Mouse (Mus musculus): Measurements from ENCODE around the gene Ccdc120.

Ccdc120 gene

DNA sequence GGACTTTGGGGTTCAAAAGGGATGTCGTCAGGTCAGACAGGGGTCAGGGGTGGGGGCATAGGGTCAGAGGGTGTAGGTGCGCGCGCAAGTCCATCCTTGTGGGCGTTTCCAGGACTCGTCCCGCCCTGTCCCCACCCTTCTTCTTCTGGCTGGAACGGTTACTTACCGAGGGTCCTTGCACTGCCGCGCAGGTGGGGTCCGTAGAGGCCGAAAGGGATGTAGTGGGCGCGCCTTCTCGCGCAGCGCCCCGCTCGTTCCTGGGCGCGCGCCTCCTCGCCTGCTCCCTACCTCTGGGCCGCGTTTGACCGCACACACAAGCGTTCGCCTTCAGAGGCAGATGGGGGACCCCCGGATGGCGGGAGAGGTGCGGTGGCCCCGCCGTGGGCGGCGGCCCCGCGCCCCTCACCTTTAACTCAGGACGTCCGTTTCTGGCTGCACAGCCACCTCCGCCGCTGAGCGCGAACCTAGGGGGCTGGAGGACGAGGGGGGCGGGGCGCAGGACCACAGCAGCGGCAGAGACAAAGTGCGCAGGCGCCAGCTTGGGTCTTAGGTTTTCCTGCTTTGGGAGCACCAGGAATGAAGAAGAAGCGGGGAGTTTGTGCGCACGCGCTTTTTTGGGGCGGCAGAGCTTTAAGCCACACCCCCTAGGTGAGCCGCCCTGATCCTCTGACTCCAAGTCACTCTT lies at the start of gene Ccdc120:
Ccdc120 (minus strand) TSS at position 474 of the 685 bp plus-strand sequence.
- DNase-seq = peak; percentile 85 to 86

DNA sequence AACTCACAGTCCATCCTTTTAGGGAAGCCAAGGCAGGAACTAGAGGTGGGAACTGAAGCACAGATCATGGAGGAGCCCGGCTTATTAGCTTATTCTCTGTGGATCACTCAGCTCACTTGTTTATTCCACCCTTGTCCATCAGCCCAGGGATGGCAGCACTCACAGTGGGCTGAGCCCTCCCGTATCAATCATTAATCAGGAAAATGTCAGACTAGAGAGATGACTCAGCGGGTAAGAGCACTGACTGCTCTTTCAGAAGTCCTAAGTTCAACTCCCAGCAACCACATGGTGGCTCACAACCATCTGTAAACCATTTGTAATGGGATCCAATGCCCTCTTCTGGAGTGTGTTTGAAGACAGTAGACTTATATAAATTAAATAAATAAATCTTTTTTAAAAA lies 46.6 kb upstream of the Ccdc120 start:
- DNase-seq = no peak

DNA sequence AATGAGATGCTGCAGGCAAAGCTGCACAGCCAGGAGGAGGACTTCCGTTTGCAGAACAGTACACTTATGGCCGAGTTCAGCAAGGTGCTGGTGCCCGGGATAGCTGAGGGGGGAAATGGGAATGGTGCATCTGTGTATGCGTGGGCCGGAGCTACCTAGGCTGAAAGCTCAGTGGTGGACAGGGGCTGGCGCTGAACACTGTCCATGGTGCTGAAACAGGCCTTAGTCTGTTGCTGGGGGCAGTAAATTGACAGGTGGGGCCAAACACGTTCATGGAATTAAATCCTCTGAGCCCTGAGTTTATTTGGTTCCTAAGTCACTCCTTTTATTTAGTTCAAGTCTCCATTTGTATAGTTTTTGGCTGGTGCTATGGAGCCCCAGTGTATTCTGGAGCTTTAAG lies 44.3 kb upstream of the Ccdc120 start:
- no peak for DNase-seq

DNA sequence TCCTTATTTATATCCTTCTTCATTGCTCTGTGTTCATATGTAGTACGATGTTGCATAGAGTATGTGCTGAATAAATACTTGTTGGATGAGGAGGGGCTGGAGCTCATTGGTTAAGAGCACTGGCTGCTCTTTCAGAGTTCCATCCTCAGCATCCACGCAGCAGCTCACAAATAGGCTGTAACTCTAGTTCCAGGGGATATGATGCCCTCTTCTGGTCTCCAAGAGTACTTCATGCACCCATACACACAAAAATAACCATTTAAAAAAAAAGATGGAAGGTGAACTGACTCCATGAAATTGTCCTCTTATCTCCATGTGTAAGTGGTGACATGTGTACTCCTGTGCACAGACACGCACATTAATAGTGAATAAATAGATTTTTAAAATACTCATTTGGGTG lies 42.7 kb upstream of the Ccdc120 start:
- DNase-seq = peak in 1 of 2 experiments; percentile 15

DNA sequence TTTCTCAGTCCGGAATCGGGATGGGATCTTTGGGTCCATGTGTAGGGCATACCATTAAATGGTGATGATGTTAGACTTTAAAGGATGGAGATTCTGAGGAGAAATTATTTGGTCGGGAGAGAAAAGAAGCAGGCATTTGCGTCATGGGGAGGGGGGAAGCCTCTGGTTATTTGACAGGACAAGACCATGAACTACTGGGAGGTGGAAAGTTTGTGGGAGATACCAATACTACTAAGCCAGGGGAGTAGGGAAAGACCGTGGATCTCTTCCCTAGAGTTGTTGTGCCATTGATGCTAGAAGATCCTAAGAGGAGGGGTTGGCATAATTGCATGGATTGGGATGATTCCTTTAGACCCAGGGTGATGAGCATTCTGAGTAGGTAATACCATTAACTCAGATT lies 39.6 kb upstream of the Ccdc120 start:
- no peak for DNase-seq

DNA sequence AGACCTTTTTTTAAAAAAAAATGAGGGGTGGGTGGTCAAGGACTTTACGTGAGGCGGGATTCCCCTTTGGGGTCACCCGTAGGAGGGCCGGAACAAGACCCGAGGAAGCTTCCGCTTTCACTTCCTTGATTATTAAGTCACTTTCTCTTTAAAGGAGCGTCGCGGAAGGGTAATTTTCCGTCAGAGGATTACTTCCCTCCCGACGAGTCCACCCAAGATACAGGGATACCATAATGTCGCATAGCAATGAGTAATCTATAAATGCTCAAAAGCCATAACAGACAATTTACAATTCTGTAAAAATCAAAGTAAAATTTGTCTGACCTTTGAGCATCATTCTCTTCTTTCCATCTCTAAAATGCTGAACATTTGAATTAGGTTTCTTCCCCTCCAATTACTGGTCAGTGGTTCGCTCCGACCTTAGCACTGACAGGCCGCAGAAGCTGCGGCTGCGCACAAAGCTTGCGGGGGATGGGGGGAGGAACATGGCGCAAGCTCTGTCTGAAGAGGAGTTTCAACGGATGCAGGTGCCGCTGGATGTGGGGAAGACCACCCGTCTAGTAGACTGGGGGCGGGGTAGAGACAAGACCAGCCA lies 38.9 kb upstream of the Ccdc120 start, which contains the start of gene Gripap1:
Gripap1 (plus strand) TSS at position 224 of the 595 bp plus-strand sequence.
- peak; percentile 76 to 79 for DNase-seq

DNA sequence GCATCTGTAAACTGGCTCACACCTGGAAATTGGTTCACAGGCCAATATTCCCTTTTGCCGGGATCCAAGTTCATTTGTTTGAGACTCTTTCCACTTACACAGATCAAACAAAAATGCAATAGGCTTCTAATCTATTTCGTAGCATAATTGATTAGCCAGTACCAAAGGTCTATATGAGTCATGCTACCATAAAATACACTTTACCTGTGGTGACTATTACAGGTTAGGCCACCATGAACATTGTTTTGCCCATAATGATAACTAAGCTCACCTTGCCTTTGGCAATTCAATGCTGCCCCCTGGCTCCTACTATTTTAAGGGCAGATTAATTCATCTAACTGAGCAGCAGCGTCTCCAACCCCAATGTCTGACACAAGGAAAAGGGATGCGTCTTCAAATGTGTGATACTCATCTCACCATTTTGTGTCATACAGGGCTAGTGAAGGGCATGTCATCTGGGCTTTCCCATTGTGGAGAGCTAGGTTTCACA lies 31.9 kb upstream of the Ccdc120 start:
- DNase-seq = no peak

DNA sequence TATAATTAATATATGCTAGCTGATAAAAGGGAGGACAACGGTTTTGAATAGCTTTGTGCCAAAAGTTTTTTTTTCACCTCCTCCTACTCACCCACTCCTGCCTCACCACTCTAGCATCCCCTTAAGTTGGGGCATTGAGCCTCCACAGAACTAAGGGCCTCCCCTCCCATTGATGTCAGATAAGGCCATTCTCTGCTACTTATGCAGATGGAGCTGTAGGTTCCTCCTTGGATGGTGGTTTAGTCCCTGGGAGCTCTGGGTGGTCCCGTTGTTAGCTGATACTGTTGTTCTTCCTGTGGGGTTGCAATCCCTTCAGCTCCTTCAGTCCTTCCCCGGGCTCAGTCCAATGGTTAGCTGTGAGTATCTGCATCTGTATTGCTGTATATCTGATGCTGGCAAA lies 28.6 kb upstream of the Ccdc120 start:
- no peak for DNase-seq

DNA sequence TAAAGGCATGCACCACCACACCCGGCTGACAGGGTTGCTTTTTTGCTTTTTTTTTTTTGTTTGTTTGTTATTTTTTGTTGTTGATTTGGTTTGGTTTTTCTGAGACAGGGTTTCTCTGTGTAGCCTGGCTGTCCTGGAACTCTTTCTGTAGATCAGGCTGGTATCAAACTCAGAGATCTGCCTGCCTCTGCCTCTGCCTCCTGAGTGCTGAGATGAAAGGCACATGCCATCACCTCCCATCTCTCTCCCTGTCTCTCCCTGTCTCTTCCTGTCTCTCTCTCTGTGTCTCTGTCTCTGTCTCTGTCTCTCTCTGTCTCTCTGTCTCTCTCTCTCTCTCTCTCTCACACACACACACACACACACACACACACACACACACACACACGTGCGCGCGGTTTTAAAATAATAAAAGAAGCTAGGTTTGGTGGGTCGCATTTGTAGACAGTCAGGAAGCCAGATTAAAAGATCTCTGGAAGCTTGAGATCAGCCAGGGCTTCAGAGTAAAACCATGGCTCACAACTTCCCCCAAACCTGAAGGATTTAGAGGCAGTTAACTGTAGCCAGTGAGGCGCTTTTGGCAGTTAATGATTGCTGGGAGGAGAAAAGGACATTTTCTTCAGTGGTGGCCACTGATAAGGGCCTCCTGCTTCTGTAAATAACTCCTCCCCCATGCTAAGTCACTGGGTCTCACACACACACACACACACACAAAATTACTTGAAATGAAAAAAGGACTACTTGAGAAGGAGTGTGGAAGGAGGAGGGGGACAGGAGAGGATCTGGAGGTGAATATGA lies 27.9 kb upstream of the Ccdc120 start:
- no peak for DNase-seq

DNA sequence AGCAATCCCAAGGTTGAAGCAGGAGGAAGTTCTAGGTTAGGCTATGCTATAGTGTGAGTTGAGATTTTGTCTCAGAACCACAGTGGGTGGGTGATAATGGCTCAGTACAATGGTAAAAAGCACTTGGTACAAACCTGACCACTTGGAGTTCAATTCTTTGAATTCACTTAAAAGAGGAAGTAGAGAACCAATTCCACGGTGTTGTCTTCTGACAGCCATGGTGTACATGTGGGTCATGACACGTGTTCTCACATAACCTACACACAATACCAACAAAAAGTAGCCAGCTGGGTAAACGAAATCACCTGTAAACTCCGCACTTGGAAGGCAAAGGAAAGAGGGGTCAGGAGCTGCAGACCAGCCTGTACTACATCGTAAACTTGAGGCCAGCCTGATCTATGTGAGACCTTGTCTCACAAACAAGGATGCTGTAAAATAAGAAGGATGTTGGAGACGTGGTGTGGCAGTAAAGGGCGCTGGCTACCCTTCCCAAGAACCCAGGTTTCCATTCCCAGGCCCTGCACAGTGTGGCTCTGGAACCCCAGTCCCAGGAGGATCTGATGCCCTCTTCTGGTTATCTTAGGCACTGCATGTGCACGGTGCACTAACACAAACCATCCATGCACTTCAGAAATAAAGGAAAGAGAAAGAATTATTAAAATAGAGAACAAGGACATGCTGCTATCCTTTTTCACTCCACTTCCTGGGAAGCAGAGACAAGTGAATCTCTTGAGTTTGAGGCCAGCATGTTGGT lies 25.8 kb upstream of the Ccdc120 start:
- DNase-seq = peak; percentile 69 to 77

DNA sequence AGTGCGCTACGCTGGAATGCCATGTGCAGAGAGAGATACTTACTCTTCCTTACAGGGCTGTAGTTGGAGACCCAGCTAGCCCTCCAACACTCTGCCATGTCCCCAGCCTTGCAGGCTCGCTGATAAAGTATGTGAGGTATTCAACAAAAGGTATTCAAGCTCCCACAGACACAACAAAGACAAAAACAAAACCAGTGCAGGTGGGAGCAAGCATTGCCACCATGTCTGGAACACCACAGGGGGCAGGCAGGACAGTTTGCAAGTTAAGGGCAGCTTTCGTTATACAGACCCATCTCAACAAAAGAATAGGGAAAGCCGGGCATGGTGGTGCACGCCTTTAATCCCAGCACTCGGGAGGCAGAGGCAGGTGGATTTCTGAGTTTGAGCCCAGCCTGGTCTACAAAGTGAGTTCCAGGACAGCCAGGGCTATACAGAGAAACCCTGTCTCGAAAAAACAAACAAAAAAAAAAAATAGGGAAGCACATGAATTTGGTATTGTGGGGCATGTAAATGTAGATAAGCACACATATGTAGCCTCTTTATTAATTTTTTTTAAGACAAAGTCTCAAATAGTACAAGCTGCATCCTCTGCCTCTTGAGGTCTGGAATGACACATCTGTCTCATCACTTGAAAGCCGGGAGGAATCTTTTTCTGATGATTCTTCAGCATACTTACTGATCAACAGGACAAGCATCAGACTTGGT lies 24.9 kb upstream of the Ccdc120 start:
- no peak for DNase-seq

DNA sequence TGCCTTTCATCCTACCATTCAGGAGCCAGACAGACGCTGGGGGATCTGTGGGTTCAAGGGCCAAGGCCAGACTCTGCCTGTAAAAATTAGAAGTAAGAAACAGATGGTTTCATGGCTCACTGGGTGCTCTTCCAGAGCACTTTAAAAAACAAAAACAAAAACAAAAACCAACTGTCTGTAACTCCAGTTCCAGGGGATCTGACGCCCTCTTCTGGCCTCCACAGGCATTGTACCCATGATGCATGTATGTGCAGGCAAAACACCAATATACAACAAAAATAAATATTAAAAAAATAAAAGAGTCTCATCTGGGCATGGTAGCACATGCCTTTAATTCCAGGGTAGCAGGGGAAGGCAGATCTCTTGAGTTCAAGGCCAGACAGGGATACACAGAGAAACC lies 22.1 kb upstream of the Ccdc120 start:
- DNase-seq = peak; percentile 35

DNA sequence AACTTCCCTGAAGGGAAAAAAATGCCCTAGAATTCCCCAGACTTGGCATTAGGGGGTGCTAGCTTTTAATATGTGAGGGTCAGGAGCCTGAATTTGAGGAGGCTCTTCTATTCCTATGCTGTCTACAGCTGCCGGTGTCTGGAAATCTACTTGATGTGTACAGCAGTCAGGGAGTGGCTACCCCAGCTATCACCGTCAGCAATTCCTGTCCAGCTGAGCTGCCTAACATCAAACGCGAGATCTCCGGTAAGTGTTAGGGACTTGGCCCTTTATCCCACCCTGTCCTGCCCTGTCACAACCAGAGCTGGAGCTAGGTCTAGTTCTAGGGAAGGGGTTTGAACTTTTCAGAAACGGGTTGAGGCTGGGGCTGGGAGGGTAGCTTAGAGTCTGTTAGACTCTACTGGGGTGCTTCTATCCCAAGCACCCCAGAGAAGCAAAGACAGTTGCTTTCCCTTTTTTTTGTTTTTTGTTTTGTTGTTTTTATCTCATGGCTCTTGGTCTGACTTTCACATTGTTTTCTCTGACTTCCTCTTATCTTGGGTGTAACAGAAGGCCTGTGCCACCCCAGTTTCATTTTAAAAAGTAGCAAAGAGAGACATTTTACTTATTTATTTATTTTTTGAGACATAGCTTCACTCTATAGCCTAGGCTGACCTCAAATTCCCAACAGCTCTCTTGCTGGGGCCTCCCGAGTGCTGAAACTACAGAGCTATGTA lies 18.8 kb upstream of the Ccdc120 start:
- no peak for DNase-seq

DNA sequence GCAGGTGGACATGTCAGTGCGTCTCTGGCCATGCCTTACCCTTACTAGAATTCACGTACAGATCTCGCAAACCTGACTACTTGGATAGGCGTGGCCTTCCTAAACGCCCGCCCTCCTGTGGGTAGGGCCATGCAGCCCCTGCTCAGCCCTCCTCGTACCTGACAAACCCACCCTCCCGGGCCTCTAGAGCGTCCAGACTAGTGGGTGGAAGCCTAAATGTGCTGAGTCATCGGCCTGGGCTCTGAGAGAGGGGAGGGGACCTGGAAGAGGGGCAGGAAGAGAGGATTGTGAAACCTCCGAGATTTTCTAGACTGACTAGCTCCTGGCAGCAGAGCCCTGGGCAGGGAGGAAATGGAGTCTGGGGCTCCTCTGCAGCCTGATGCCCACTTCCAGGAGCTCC lies 15.1 kb upstream of the Ccdc120 start:
- peak in 1 of 2 experiments; percentile 29 for DNase-seq

DNA sequence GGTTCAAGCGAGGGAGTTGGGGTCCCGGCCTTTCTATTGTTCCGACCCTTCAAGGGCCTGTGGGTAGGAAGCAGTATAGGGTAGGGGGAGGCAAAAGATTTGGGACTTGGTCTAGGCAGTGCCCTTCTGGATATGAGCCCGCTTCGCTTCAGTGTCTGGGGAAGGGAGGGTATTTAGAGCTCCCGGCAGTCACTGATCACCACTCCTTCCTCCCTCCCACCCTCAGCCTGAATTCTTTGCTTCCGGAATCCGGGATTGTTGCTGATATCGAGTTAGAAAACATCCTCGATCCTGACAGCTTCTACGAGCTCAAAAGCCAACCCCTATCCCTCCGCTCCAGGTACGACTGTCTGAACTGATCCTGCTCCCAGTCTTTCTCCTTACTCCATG lies 14.6 kb upstream of the Ccdc120 start:
- no peak for DNase-seq

DNA sequence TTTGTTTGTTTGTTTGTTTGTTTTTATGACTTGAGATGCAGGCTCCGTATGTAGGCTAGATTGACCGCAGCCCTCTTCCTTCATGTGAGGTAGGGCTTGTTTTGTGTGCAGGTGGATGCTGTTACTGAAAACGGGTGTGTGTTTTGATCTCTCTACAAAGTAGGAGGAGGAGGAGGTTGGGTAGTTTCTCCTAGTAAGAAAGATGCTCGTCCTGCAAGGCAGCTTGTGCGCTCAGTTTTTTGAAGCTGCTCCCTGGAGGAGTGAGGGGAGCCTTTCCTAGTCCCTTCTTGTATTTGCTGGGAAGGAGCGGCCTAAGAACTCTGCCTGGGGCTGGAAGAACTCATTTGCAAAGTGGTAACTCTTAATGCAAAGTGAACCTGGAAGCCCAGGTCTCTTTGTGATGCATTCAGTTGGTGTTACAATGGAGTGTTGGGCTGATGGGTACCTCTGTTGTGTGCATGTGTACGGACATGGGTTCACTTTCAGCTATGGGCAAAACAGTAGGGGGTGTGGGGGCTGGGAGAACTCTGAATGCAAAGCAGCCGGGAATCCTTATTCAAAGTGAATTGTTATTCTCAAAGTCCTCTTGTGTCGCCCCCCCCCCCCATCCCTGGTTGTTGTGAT lies 14.1 kb upstream of the Ccdc120 start:
- DNase-seq = no peak

DNA sequence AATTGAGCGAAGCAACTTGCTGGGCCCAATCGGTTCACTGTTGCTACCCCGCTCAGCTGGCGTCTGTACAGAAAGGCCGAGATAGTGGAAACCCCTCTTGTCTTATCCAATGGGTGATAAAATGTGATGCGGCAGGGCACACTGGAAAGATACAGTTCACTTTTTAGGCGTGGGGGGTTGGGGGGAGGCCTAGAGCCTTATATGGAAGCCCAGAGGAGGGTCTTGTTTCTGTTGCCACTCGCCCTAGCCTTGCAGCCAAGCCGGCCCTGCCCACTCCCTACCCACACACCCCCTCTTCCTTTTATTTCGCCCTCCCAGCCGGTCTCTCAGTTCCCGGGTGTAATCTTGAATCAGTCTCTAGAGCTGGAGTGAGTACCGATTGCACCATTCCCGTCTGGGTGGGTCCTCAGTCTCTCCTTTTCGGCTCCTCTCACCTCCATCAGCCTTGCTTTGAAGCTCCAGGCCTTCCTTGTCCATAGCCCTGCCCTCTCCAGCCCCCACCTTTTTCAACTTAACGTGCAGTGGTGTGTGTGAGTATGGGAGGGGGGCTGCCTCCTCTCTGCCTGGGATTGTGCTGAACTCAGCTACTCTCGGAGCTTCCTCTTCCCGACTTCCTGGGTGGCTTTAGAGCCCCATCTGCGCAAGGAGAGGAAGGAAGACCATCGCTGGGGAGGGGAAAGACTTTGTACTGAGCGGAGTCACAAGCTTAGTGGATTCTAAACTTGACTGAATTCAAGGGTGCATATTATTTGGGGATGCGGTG lies 13.1 kb upstream of the Ccdc120 start:
- DNase-seq = no peak

DNA sequence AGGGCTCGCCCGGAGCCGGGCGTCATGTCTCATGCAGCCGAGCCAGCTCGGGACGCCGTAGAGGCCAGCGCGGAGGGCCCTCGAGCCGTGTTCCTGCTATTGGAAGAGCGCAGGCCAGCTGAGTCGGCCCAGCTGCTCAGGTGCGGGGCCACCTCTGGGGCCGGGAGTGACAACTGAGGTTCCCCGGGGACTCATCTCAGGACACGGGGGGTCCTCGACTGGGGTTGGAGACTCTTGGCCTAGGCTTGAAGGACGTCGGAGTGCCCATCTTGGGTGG lies 12.2 kb upstream of the Ccdc120 start:
- DNase-seq = peak in 1 of 2 experiments; percentile 21

DNA sequence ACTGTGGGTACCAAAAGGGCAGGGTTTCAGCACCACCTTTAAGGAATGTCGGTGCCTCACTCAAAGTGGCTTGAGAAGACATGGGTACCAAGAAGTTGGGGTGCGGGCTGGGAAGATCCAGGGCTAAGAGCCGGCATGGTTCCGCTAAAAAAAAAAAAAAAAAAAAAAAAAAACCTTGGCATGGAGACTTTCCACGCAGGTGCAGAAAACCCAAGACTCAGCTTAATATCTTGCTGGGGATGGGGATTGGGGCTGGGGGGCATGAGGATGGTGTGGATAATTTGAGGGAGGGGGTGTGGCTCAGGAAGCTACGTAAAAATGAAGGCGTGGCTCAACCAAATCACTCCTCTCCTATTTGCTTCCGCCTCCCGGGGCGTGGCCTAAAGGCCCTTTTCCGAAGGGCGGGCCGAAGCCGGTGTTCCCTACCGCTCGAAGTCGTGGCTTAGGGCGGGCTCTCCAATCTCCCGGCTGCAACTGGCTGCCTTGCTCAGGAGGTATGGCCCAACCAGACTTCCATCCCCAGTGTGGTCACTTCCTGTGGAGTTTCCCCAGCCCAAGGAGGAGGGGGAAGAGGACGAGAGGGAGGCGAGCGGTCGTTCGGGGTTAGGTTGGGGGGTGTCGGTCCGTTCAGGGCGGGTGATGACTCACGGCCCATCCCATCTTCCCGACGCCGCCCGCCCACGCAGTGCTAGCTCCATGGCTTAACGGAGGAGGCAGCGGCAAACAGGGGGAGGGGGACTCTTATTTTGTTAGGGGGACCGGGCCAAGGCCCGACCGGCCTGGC lies 11.6 kb upstream of the Ccdc120 start, which contains the start of gene Tfe3:
Tfe3 (plus strand) TSS at position 424 of the 784 bp plus-strand sequence.
- peak; percentile 87 to 96 for DNase-seq

DNA sequence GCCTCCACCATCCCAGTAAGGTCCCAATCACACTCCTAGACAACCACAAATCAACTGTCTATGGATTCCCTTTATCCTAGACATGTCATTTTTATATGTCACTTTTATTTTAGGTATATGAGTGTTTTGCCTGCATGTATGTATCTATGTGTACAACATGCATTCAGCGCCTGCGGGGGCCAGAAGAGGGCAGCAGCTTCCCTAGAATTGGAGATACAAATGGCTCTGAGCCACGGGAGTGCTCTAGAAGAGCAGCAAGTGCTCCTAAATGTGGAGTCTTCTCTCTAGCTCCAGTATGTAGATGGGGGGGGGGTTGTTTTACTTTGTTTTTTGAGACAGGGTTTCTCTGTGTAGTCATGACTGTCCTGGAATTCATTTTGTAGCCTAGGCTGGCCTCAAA lies 2.9 kb upstream of the Ccdc120 start:
- DNase-seq = peak in 1 of 2 experiments; percentile 35
